Mouse (Mus musculus) embryonic fibroblast, embryonic 13.5 days (primary cell): ENCODE data around the gene 1700001K19Rik.

Source experiments
- CTCF ChIP-seq: IDR thresholded peaks from 2 replicates; pipeline ENCODE4 v1.5.1; 2011; ENCODE audit warnings: mild to moderate bottlenecking, control low read depth, low read length, moderate library complexity, borderline replicate concordance; ENCODE audit not compliant: insufficient read depth
- POLR2A ChIP-seq: IDR thresholded peaks from 2 replicates; pipeline ENCODE4 v1.6.1; 2011; ENCODE audit warnings: low read depth, mild to moderate bottlenecking, control low read depth, low read length, moderate library complexity

DNA sequence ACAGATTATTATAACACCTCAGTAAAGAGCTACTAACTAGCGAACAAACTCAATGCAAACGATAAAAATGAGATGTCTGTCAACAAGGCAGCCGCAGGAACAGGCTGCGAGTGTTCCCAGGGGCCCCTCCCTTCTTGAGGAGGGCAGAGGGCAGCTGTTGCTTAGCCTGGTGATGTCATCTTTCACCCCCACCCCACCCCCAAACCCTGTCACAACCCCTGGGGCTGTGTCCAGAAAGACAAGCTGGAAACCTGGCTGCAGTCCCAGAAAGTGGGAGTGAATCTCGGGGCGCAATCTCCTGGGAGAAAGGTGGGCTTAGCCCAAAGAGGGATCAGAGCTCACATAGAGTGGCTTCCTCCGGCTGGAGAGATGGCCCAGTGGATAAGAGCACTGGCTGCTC is 1.2 kb downstream of the 1700001K19Rik start:
- TF ChIP-seq POLR2A (no peak), CTCF (no peak)
